Mouse (Mus musculus): ENCODE measurements around the gene Cacna2d2. TPM values are rescaled to one million over a fixed set of nuclear protein-coding genes. Genes with fewer than 3 reads are reported as not detected.

Gene Cacna2d2
- polyA plus RNA-seq, 1 experiment = not detected

DNA sequence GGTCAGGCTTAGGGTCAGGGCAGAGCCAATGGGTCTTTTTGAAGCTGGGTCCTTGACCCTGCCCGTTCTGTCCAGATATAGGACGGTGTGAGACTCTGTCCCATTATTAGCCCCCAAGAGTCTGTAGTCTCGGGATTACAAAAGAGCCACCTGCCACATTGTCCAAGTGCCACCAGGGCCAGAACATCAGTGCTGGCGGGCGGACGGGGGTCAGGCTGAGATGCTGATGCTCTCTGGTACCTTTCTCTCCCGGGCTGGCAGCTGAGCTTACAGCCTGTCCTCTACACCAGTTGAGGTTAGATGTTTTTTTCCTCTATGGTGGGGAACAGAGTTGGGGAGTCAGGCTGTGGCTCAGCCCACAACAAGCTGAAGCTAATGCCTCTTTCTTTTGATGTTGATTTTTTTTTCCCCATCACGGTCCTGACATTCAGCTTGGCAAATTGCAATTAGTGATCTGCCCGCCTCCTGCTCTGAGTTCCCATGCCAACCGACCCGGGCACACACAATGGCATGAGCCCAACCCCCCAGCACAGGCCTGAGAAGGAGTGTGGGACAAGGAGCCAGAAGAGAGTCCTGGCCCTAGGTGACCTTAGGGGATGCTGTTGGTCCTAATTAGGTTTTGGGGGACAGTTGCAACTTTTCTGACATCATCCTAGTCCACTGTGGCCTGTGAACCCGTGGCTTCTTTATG, 25.2 kb downstream of the Cacna2d2 start:
- Histone ChIP-seq H3K4me3 (replicated peaks) (no peak overlapping the region), H3K36me3 (replicated peaks; ENCODE audit: low read length) (no peaks in the 10 kb centered on the region), H3K4me1 (no peaks in the 10 kb centered on the region), H3K9me3 (no peaks in the 10 kb centered on the region), H3K27me3 (replicated peaks) (peaks cover 88% of the 10 kb centered on the region)
- no peak for TF ChIP-seq FLI1 (IDR thresholded peaks at IDR 0.05; ENCODE audit: low read length)
- no peak for TF ChIP-seq GATA1 (IDR thresholded peaks at IDR 0.05; ENCODE audit: borderline replicate concordance, low read length)

DNA sequence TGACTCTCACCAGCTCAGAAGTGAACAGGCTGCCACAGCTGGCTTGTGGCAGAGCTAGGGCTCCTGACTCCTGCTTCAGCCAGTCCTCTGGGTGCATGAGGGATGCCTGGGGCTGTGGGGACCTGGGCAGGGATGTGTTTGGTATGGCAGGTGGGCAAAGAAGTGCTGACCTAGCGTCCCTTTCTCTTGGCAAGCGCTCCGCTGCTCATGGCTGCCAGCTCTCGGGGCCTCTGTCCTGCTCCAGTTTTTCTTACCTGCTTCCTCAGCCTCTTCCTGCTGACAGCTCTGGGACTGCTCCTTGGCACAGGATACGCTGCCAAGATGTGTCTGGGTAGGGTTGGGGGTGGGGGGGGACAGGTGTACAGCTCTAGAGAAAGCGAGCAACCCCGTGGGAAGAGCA, 28.5 kb downstream of the Cacna2d2 start:
- Histone ChIP-seq H3K27me3 (replicated peaks) (peaks cover 87% of the 10 kb centered on the region), H3K4me1 (no peaks in the 10 kb centered on the region), H3K4me3 (replicated peaks) (no peak overlapping the region), H3K36me3 (replicated peaks; ENCODE audit: low read length) (no peaks in the 10 kb centered on the region), H3K9me3 (no peaks in the 10 kb centered on the region)
- TF ChIP-seq FLI1 (IDR thresholded peaks at IDR 0.05; ENCODE audit: low read length) (no peak), GATA1 (IDR thresholded peaks at IDR 0.05; ENCODE audit: borderline replicate concordance, low read length) (no peak)

DNA sequence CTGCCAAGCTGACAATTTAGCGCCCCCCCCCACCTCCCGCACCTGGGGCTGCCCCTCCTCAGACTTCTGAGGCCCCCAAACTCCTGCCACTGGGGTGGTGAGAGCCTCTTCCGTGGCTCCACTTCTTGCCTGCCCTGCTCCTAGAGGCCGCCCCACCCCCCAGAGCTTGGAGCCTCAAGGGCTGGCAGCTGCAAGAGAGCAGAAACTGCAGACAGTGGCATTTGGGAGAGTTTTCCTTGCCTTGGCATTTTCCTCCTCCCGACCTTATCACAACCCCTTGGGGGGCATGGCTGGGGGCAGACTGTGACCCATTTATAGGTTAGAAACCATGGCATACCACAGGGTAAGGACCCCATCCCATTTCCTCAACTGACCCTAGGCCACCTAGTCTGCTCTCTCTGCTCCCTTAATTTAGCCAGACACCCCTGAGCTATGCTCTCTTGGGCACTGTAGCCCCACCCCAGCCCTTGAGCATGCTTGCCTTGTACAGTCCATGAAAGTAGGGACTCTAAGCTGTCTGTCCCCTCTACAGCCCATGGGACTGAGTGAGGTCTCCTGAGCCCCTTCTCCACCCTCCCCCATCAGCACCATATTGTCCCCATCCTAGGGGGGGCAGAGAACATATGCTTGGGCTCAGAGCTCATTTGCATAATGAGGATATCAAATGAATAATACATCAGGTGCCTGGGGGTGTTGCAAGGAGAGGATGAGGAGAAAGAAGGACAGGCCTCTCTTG, 29.2 kb downstream of the Cacna2d2 start:
- H3K4me3 ChIP-seq (replicated peaks) = no peak overlapping the region
- H3K9me3 ChIP-seq = no peaks in the 10 kb centered on the region
- H3K36me3 ChIP-seq (replicated peaks; ENCODE audit: low read length) = no peaks in the 10 kb centered on the region
- peaks cover 89% of the 10 kb centered on the region for H3K27me3 ChIP-seq (replicated peaks)
- no peaks in the 10 kb centered on the region for H3K4me1 ChIP-seq
- TF ChIP-seq GATA1 (IDR thresholded peaks at IDR 0.05; ENCODE audit: borderline replicate concordance, low read length) = no peak

DNA sequence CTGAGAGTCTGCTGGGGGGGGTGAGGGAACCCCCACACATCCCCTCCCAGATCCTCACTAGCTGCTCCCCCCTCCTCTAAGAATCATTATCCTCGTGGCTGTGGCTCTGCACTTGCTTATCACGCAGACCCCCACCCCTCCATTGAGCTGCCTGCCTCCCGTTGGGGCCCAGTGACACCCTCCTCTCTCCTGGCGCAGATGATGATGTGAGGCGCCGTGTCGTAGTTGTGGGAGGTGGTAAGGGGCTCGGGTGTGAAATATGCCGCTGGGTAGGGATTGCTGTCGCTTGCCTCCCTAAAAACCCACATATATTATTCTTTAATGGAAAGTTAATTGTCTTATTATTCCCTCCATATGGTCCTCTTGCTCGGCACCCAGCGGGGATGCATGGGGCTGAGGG, 31.0 kb downstream of the Cacna2d2 start:
- Histone ChIP-seq H3K27me3 (replicated peaks) (peaks cover 89% of the 10 kb centered on the region), H3K9me3 (no peaks in the 10 kb centered on the region), H3K4me1 (no peaks in the 10 kb centered on the region), H3K4me3 (replicated peaks) (no peak overlapping the region), H3K36me3 (replicated peaks; ENCODE audit: low read length) (no peaks in the 10 kb centered on the region)
- TF ChIP-seq GATA1 (IDR thresholded peaks at IDR 0.05; ENCODE audit: borderline replicate concordance, low read length) = no peak
- TF ChIP-seq FLI1 (IDR thresholded peaks at IDR 0.05; ENCODE audit: low read length) = no peak

DNA sequence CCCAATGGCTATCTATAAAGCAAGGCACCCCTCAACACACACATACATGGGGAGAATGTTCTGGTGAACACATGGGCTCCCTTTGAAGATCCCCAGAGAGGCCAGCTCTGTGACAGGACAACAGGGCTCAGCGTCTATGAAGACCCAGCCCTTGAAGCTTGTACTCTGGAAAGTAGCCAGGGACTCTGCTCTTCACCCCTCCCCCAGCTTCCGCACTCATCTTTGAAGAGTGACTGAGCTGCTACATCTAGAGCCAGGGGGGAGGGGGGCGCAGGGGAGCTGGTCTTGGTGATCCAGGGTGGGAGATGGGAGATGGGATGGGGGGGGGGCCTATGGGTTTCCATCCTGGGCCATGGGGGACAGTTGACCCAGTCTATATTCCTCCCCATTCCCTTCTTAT, 33.1 kb downstream of the Cacna2d2 start:
- no peak for TF ChIP-seq GATA1 (IDR thresholded peaks at IDR 0.05; ENCODE audit: borderline replicate concordance, low read length)
- no peak for TF ChIP-seq FLI1 (IDR thresholded peaks at IDR 0.05; ENCODE audit: low read length)
- peaks cover 80% of the 10 kb centered on the region for H3K27me3 ChIP-seq (replicated peaks)
- no peaks in the 10 kb centered on the region for H3K4me1 ChIP-seq
- no peak overlapping the region for H3K4me3 ChIP-seq (replicated peaks)
- H3K9me3 ChIP-seq = no peaks in the 10 kb centered on the region
- H3K36me3 ChIP-seq (replicated peaks; ENCODE audit: low read length) = no peaks in the 10 kb centered on the region

DNA sequence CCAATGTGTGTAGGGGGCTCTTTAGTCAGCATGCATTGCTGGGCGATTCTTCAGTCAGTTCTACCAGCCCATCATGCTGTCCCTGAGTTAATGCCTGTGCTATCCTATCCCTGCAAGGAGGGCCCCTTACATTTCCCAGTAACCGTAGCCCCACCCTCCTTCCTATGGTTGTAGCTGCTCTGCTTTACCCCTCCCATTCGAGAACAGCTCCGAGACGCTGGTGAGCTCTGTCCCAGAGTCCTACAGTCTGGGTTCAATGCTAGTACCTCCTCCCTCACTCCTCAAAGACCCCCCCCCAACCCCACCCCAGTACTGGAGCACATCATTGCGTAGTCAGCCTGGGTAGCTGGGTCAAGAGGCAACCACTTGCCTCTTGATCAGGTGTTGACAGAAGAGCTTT, 35.4 kb downstream of the Cacna2d2 start:
- Histone ChIP-seq H3K4me1 (no peaks in the 10 kb centered on the region), H3K27me3 (replicated peaks) (peaks cover 65% of the 10 kb centered on the region)
- no peak for TF ChIP-seq FLI1 (IDR thresholded peaks at IDR 0.05; ENCODE audit: low read length)
- TF ChIP-seq GATA1 (IDR thresholded peaks at IDR 0.05; ENCODE audit: borderline replicate concordance, low read length) = no peak

DNA sequence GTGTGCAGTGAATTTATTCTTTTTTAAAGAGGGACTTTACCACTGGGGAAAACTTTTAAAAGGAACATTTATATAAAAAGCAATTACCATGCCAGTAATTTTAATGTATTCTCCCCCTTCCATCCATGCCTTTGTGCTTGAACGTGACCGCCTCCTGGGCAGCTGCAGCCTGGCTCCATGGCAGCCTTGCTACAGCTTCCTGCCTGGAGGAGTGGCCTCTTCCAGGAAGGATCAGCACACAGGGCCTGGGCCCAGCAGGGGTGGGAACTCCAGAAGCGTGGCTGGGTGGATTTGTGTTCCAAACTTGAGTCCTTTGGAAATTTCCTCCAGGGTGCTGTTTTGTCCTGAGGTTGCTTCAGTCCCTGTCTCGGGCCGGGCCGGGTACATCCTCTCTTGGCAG, 35.9 kb downstream of the Cacna2d2 start:
- no peaks in the 10 kb centered on the region for H3K4me1 ChIP-seq
- no peaks in the 10 kb centered on the region for H3K36me3 ChIP-seq (replicated peaks; ENCODE audit: low read length)
- TF ChIP-seq FLI1 (IDR thresholded peaks at IDR 0.05; ENCODE audit: low read length) (no peak), GATA1 (IDR thresholded peaks at IDR 0.05; ENCODE audit: borderline replicate concordance, low read length) (no peak)
- no peak overlapping the region for H3K4me3 ChIP-seq (replicated peaks)
- peaks cover 63% of the 10 kb centered on the region for H3K27me3 ChIP-seq (replicated peaks)
- H3K9me3 ChIP-seq = no peaks in the 10 kb centered on the region

More for the DNA sequence above, 35.4 kb downstream of the Cacna2d2 start:
- no peaks in the 10 kb centered on the region for H3K36me3 ChIP-seq (replicated peaks; ENCODE audit: low read length)
- no peak overlapping the region for H3K4me3 ChIP-seq (replicated peaks)
- no peaks in the 10 kb centered on the region for H3K9me3 ChIP-seq

DNA sequence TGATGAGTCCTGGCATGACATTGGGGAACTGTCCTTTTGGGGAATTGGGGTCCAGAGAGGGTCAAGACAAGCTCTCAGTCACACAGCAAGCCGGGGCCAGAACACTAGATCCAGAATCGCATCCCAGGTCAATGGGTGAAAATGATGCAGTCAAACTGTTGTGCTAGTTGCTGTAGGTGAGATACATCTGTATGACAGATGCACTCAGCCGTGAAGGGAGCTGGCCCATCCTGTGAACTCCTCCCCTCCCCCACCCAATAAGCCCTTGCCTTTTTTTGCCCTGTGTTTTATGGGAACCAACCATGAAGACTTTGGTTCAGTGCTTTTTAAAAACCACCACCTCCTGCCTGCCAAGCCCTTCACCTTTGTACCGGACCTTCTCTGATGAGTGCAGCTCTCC, 43.5 kb downstream of the Cacna2d2 start:
- Histone ChIP-seq H3K4me1 (peaks cover 4% of the 10 kb centered on the region), H3K9me3 (no peaks in the 10 kb centered on the region), H3K4me3 (replicated peaks) (no peak overlapping the region), H3K36me3 (replicated peaks; ENCODE audit: low read length) (no peaks in the 10 kb centered on the region), H3K27me3 (replicated peaks) (peaks cover 52% of the 10 kb centered on the region)
- TF ChIP-seq GATA1 (IDR thresholded peaks at IDR 0.05; ENCODE audit: borderline replicate concordance, low read length) (no peak), FLI1 (IDR thresholded peaks at IDR 0.05; ENCODE audit: low read length) (no peak)

DNA sequence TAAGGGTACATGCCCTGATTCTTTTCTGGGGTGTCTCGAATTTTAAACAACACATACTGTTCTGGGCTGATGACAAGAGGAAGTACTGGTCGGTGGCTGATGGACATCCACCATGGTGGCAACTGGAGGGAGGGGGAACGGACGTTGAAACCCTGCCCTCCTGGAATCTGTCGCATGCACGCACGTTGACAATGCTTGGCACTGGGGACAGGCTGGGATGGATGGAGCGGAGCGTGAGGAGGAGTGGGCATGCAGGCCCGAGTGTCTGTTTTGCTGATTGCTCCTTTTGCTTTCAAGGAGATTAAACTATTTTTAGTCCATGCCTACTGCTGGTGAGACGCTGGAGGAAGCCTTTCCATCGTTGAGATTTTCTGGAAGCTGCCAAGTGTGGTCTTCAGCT, 43.9 kb downstream of the Cacna2d2 start:
- Histone ChIP-seq H3K9me3 (peaks cover 1% of the 10 kb centered on the region), H3K4me1 (peaks cover 4% of the 10 kb centered on the region), H3K27me3 (replicated peaks) (peaks cover 53% of the 10 kb centered on the region), H3K36me3 (replicated peaks; ENCODE audit: low read length) (no peaks in the 10 kb centered on the region), H3K4me3 (replicated peaks) (no peak overlapping the region)
- TF ChIP-seq GATA1 (IDR thresholded peaks at IDR 0.05; ENCODE audit: borderline replicate concordance, low read length) (no peak), FLI1 (IDR thresholded peaks at IDR 0.05; ENCODE audit: low read length) (no peak)

DNA sequence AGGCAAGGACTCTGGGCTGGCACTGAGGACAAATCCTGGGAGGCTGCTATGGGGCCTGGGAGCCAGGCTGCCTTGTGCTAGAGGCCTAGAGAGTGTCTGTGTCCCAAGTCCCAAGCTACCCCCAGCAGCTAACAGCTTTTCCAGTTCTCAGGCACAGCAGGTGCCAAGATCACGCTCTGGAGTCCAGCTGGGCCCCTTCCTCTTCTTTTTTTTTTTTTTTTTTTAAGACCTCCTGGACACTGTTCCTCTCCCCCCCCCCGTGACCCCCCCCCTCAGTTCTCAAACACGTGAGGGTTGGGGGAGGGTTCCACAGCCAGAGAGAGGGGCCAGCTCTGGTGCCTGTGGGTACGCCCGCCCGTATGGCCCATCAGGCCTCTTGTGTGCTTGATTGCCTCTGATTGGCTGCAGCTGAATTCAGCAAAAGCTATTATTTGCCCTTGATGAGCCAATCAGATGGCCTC, 45.6 kb downstream of the Cacna2d2 start:
- no peak for TF ChIP-seq FLI1 (IDR thresholded peaks at IDR 0.05; ENCODE audit: low read length)
- TF ChIP-seq GATA1 (IDR thresholded peaks at IDR 0.05; ENCODE audit: borderline replicate concordance, low read length) = no peak
- Histone ChIP-seq H3K36me3 (replicated peaks; ENCODE audit: low read length) (no peaks in the 10 kb centered on the region), H3K4me1 (peaks cover 4% of the 10 kb centered on the region), H3K27me3 (replicated peaks) (peaks cover 60% of the 10 kb centered on the region), H3K4me3 (replicated peaks) (no peak overlapping the region), H3K9me3 (peaks cover 5% of the 10 kb centered on the region)

Measured in megakaryocyte, embryonic 14.5 days (primary cell).